ENCODE assay signal across 8 mouse cellular contexts in genomic region chr11:68384131-68384530, GRCm38 (mm10). TPM values are rescaled to one million over a fixed set of nuclear protein-coding genes. Genes with fewer than 3 reads are reported as not detected.
DNase-seq lines count a peak whose midpoint lies in the region; ATAC-seq and TF ChIP-seq lines count a peak whose summit lies in the region.

No protein-coding gene starts in this region.

- H3K36me3 ChIP-seq in heart, postnatal 0 days (replicated peaks; ENCODE audit: control insufficient read depth, insufficient read depth, low read length): 0 out of 2 replicates have a peak, but pooled peaks cover 3% of the 10 kb centered on the region
- no peaks in the 10 kb centered on the region for H3K36me3 ChIP-seq in heart, adult 2 months (ENCODE audit: control insufficient read depth, insufficient read depth, low read length)
- H3K36me3 ChIP-seq in embryonic facial prominence, embryonic 11.5 days (replicated peaks; ENCODE audit: control insufficient read depth, insufficient read depth, low read depth, low read length): no peaks in the 10 kb centered on the region
- no peaks in the 10 kb centered on the region for H3K36me3 ChIP-seq in hindbrain, embryonic 14.5 days (replicated peaks; ENCODE audit: control insufficient read depth, insufficient read depth)
- H3K36me3 ChIP-seq in midbrain, postnatal 0 days (ENCODE audit: insufficient read depth, low read length): no peaks in the 10 kb centered on the region

- ATAC-seq in heart, postnatal 0 days (ENCODE audit: insufficient read depth, low read depth): no peak
- no peak for ATAC-seq in embryonic facial prominence, embryonic 11.5 days (replicated peaks; ENCODE audit: insufficient number of reproducible peaks, low FRiP score, low TSS enrichment, low read depth)
- ATAC-seq in hindbrain, embryonic 14.5 days (ENCODE audit: low FRiP score): no peak
- no peak for ATAC-seq in midbrain, postnatal 0 days (ENCODE audit: low FRiP score)
- no peak for ATAC-seq in megakaryocyte progenitor cell, adult 5-6 weeks (replicated peaks; ENCODE audit: poor library complexity)

- peak overlapping the region; percentile 79 for H3K4me3 ChIP-seq in heart, postnatal 0 days (ENCODE audit: low read depth, low read length)
- no peak overlapping the region for H3K4me3 ChIP-seq in heart, adult 2 months
- H3K4me3 ChIP-seq in embryonic facial prominence, embryonic 11.5 days (ENCODE audit: low read depth, low read length): peak overlapping the region; percentile 65
- peak overlapping the region; percentile 55 for H3K4me3 ChIP-seq in hindbrain, embryonic 14.5 days (replicated peaks; ENCODE audit: low read length)
- H3K4me3 ChIP-seq in midbrain, postnatal 0 days (ENCODE audit: low read depth, low read length): peak overlapping the region; percentile 57

- TF ChIP-seq POLR2A in heart, adult 2 months (IDR thresholded peaks at IDR 0.05; ENCODE audit: insufficient read depth, low read depth, low read length): no peak

- TF ChIP-seq CTCF in heart, postnatal 0 days (IDR thresholded peaks at IDR 0.05; ENCODE audit: low read depth): no peak
- no peak for TF ChIP-seq CTCF in heart, adult 2 months (IDR thresholded peaks at IDR 0.05)
- no peak for TF ChIP-seq CTCF in midbrain, postnatal 0 days (IDR thresholded peaks at IDR 0.05)

- no peak for DNase-seq in heart, postnatal 0 days (ENCODE audit: low spot score)
- no peak for DNase-seq in heart, adult 2 months
- no peak for DNase-seq in embryonic facial prominence, embryonic 11.5 days (ENCODE audit: low spot score)
- DNase-seq in hindbrain, embryonic 14.5 days (ENCODE audit: low spot score): no peak
- no peak for DNase-seq in midbrain, postnatal 0 days (ENCODE audit: low spot score)
- no peak for DNase-seq in adrenal gland, adult 18-20 months (ENCODE audit: low spot score in 2 of 2)
- no peak for DNase-seq in ovary, adult 18-20 months (ENCODE audit: low spot score)

- H3K4me2 ChIP-seq in heart, postnatal 0 days (ENCODE audit: low read depth, low read length): peak overlapping the region; percentile 80
- peak overlapping the region; percentile 94 for H3K4me2 ChIP-seq in embryonic facial prominence, embryonic 11.5 days (ENCODE audit: low read depth, low read length)
- H3K4me2 ChIP-seq in hindbrain, embryonic 14.5 days (replicated peaks): peak overlapping the region; percentile 92
- peak overlapping the region; percentile 94 for H3K4me2 ChIP-seq in midbrain, postnatal 0 days (ENCODE audit: low read depth, low read length, poor library complexity, severe bottlenecking)

- H3K9me3 ChIP-seq in heart, postnatal 0 days (replicated peaks; ENCODE audit: control insufficient read depth, low read length): no peaks in the 10 kb centered on the region
- H3K9me3 ChIP-seq in embryonic facial prominence, embryonic 11.5 days (replicated peaks; ENCODE audit: control insufficient read depth, low read length): no peaks in the 10 kb centered on the region
- no peaks in the 10 kb centered on the region for H3K9me3 ChIP-seq in hindbrain, embryonic 14.5 days (ENCODE audit: control insufficient read depth, low read length)
- no peaks in the 10 kb centered on the region for H3K9me3 ChIP-seq in midbrain, postnatal 0 days (ENCODE audit: low read length)

- H3K4me1 ChIP-seq in heart, postnatal 0 days (ENCODE audit: control insufficient read depth, insufficient read depth): peaks cover 20% of the 10 kb centered on the region
- H3K4me1 ChIP-seq in heart, adult 2 months (ENCODE audit: control insufficient read depth, insufficient read depth, low read length): peaks cover 8% of the 10 kb centered on the region
- peaks cover 12% of the 10 kb centered on the region for H3K4me1 ChIP-seq in embryonic facial prominence, embryonic 11.5 days (ENCODE audit: control insufficient read depth, insufficient read depth, low read length)
- H3K4me1 ChIP-seq in hindbrain, embryonic 14.5 days (replicated peaks; ENCODE audit: control insufficient read depth, insufficient read depth, low read length): peaks cover 38% of the 10 kb centered on the region
- H3K4me1 ChIP-seq in midbrain, postnatal 0 days (ENCODE audit: insufficient read depth, low read length): peaks cover 8% of the 10 kb centered on the region

- intact Hi-C loops in heart, adult 2 months (cut with DNase I): loop anchor here (10.0 kb wide), 1 partner anchor 59 kb away; no protein-coding TSS in a partner anchor

- H3K79me2 ChIP-seq in heart, adult 2 months (replicated peaks; ENCODE audit: control insufficient read depth, insufficient read depth, low read length): no peaks in the 10 kb centered on the region

- TF ChIP-seq EP300 in heart, postnatal 0 days (IDR thresholded peaks at IDR 0.05; ENCODE audit: low read depth): no peak
- no peak for TF ChIP-seq EP300 in heart, adult 2 months (IDR thresholded peaks at IDR 0.05; ENCODE audit: insufficient read depth, low read depth, low read length)

- no peak overlapping the region for H3K27ac ChIP-seq in heart, postnatal 0 days (ENCODE audit: low read depth)
- no peak overlapping the region for H3K27ac ChIP-seq in heart, adult 2 months
- no peak overlapping the region for H3K27ac ChIP-seq in embryonic facial prominence, embryonic 11.5 days (replicated peaks; ENCODE audit: low read depth, low read length)
- no peak overlapping the region for H3K27ac ChIP-seq in hindbrain, embryonic 14.5 days
- no peak overlapping the region for H3K27ac ChIP-seq in midbrain, postnatal 0 days (ENCODE audit: low read depth, low read length)

- peaks cover 29% of the 10 kb centered on the region for H3K27me3 ChIP-seq in heart, postnatal 0 days (ENCODE audit: control insufficient read depth, insufficient read depth, low read length)
- H3K27me3 ChIP-seq in heart, adult 2 months (ENCODE audit: control insufficient read depth, insufficient read depth, low read length): peaks cover 4% of the 10 kb centered on the region
- peaks cover 38% of the 10 kb centered on the region for H3K27me3 ChIP-seq in embryonic facial prominence, embryonic 11.5 days (ENCODE audit: control insufficient read depth, insufficient read depth, low read length)
- peaks cover 79% of the 10 kb centered on the region for H3K27me3 ChIP-seq in hindbrain, embryonic 14.5 days (ENCODE audit: control insufficient read depth, insufficient read depth, low read length)
- H3K27me3 ChIP-seq in midbrain, postnatal 0 days (ENCODE audit: insufficient read depth, low read length): peaks cover 38% of the 10 kb centered on the region

- peak overlapping the region; percentile 82; the same call in 1 of the 2 replicates for H3K9ac ChIP-seq in heart, postnatal 0 days (replicated peaks; ENCODE audit: low read depth, low read length)
- H3K9ac ChIP-seq in heart, adult 2 months (ENCODE audit: low read depth, low read length): no peak overlapping the region
- no peak overlapping the region; the same call in 1 of the 2 replicates for H3K9ac ChIP-seq in embryonic facial prominence, embryonic 11.5 days (replicated peaks; ENCODE audit: low read length)
- peak overlapping the region; percentile 55 for H3K9ac ChIP-seq in hindbrain, embryonic 14.5 days
- no peak overlapping the region for H3K9ac ChIP-seq in midbrain, postnatal 0 days (replicated peaks; ENCODE audit: low read length, poor library complexity, severe bottlenecking)

- WGBS in heart, postnatal 0 days: 33% methylated on average over 12 of the region's 12 CpGs
- 53% methylated on average over 12 of the region's 12 CpGs for WGBS in heart, adult 2 months
- WGBS in embryonic facial prominence, embryonic 11.5 days: 4% methylated on average over 12 of the region's 12 CpGs
- WGBS in hindbrain, embryonic 14.5 days: 3% methylated on average over 12 of the region's 12 CpGs
- WGBS in midbrain, postnatal 0 days: 6% methylated on average over 12 of the region's 12 CpGs

RNA-seq across cellular contexts. Expression of gene Ntn1, which starts 16.5 kb away (rescaled TPM):
- 117 and 136 TPM in 2 replicates for total RNA-seq in heart, postnatal 0 days (2014; rRNA removed; ENCODE audit: low replicate concordance)
- polyA plus RNA-seq in heart, postnatal 0 days (2015; fragmentation: Nextera tagmentation; extraction: Ambion mirVana): 21.3 and 24.8 TPM in 2 replicates
- total RNA-seq in heart, adult 2 months (2021): 10 to 100 TPM; 55.1 to 70.5 TPM
- polyA plus RNA-seq in heart, adult 2 months (2012; rRNA removed): 32.4 and 35.4 TPM in 2 replicates
- 3.2 and 4.2 TPM in 2 replicates for polyA plus RNA-seq in embryonic facial prominence, embryonic 11.5 days (2014; fragmentation: Nextera tagmentation; extraction: Ambion mirVana)
- polyA plus RNA-seq in hindbrain, embryonic 14.5 days (2014; fragmentation: Nextera tagmentation; extraction: Ambion mirVana): 13.1 and 14.1 TPM in 2 replicates
- total RNA-seq in midbrain, postnatal 0 days (2014; rRNA removed): 66.4 and 69.1 TPM in 2 replicates
- polyA plus RNA-seq in midbrain, postnatal 0 days (2015; fragmentation: Nextera tagmentation; extraction: Ambion mirVana): 9.6 and 9.7 TPM in 2 replicates
- total RNA-seq in adrenal gland, adult 18-20 months (2021): 10 to 100 TPM; 13.8 to 14.1 TPM
- total RNA-seq in megakaryocyte progenitor cell, adult 5-6 weeks (2015): not detected in 2 replicates
- total RNA-seq in megakaryocyte progenitor cell, adult 5-6 weeks (2017): not detected in 2 replicates

RNA-seq across cellular contexts. Expression of gene Pik3r5, which starts 47.8 kb away (rescaled TPM):
- total RNA-seq in heart, postnatal 0 days (2014; rRNA removed; ENCODE audit: low replicate concordance): 1.5 and 2.0 TPM in 2 replicates
- polyA plus RNA-seq in heart, postnatal 0 days (2015; fragmentation: Nextera tagmentation; extraction: Ambion mirVana): 0.82 and 0.84 TPM in 2 replicates
- 1 to 10 TPM in 1 of 2 experiments, under 1 TPM in 1; 0.84 to 1.3 TPM for total RNA-seq in heart, adult 2 months (2021)
- 1.4 and 2.9 TPM in 2 replicates for polyA plus RNA-seq in heart, adult 2 months (2012; rRNA removed)
- polyA plus RNA-seq in embryonic facial prominence, embryonic 11.5 days (2014; fragmentation: Nextera tagmentation; extraction: Ambion mirVana): 0.50 and 0.66 TPM in 2 replicates
- 0.37 and 1.2 TPM in 2 replicates for polyA plus RNA-seq in hindbrain, embryonic 14.5 days (2014; fragmentation: Nextera tagmentation; extraction: Ambion mirVana)
- total RNA-seq in midbrain, postnatal 0 days (2014; rRNA removed): 1.0 and 1.4 TPM in 2 replicates
- 0.23 and 0.52 TPM in 2 replicates for polyA plus RNA-seq in midbrain, postnatal 0 days (2015; fragmentation: Nextera tagmentation; extraction: Ambion mirVana)
- total RNA-seq in adrenal gland, adult 18-20 months (2021): 1 to 10 TPM; 1.6 to 3.0 TPM
- total RNA-seq in megakaryocyte progenitor cell, adult 5-6 weeks (2015): 10.5 and 12.8 TPM in 2 replicates
- 6.2 and 7.0 TPM in 2 replicates for total RNA-seq in megakaryocyte progenitor cell, adult 5-6 weeks (2017)

Comparison
In these comparisons a context has a peak if more than half of its experiments do, and no peak if none do; other contexts are left out.
1. H3K9ac ChIP-seq: peak in heart, postnatal 0 days (single experiment) and hindbrain, embryonic 14.5 days (single experiment); none in heart, adult 2 months (single experiment), embryonic facial prominence, embryonic 11.5 days (single experiment) and midbrain, postnatal 0 days (single experiment).
2. RNA of gene Ntn1, which starts 16.5 kb away (total RNA-seq): 117 to 136 TPM in heart, postnatal 0 days, 55.1 to 70.5 TPM in heart, adult 2 months, 66.4 to 69.1 TPM in midbrain, postnatal 0 days and 13.8 to 14.1 TPM in adrenal gland, adult 18-20 months; not detected in megakaryocyte progenitor cell, adult 5-6 weeks; every median in the first group is over 10 times any median in the second.
3. Peak in every context shown above with its lines, with median percentiles within 50 percentile points of each other: H3K4me2 ChIP-seq.